Mouse (Mus musculus) common myeloid progenitor, adult 5-6 weeks (primary cell): ENCODE measurements around the gene Nos1. TPM values are rescaled to one million over a fixed set of nuclear protein-coding genes. Genes with fewer than 3 reads are reported as not detected.

Source experiments
- ATAC-seq: replicated peaks from 2 replicates; pipeline ENCODE4 v1.8.0; 2016; ENCODE audit warnings: low read depth, mild to moderate bottlenecking, moderate TSS enrichment, inconsistent platforms; ENCODE audit not compliant: poor library complexity, severe bottlenecking
- total RNA-seq: library from RNA; stranded (forward); fragments of 200-1000, 187-1606 nt; gene quantifications from 2 replicates; pipeline ENCODE4 v1.2.3, GENCODE M21; 2017

Nos1 gene
- not detected in 2 replicates for total RNA-seq

DNA sequence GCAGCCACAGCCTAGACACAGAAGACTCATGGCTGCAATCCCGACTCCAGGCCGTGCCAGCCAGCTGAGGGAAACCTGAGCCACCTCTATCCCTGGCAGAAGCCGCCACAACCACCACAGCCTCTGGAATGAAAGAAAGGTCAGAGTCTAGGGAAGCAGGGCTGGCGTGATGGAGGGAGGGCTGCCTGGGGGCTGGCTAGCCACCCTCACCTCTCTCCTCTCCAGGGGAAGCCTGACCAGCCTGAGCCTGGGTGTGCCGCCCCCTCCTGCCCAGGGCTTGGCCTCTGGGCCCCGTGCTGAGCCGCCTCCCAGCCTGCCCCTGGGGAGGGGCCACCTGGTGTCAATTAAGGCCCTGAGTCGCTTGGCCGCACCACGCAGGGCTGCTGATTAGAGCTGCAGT is at the start of gene Nos1:
Gene Nos1, plus strand, starts transcription at position 352 of the 400 bp plus-strand sequence.
- ATAC-seq: no peak

DNA sequence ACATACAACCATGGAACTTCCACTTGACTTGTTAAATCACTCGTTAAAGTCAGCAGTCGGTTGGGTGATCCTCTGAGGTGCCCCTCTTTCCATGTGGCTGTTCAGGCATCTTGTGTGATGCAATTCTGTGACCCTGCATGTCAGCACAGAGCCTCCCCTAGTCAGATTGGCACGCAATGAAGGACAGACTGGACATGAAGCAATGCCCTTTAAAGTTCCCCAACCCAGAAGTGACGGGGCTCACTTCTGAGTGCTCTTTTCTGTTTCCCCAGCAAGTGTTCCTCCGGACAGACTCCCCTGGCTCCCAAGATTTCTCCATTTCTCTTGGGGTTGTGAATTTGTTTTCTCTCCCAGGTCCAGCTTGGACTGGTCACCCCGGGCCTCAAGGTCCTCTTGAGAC is 49.5 kb upstream of the Nos1 start:
- ATAC-seq: no peak

DNA sequence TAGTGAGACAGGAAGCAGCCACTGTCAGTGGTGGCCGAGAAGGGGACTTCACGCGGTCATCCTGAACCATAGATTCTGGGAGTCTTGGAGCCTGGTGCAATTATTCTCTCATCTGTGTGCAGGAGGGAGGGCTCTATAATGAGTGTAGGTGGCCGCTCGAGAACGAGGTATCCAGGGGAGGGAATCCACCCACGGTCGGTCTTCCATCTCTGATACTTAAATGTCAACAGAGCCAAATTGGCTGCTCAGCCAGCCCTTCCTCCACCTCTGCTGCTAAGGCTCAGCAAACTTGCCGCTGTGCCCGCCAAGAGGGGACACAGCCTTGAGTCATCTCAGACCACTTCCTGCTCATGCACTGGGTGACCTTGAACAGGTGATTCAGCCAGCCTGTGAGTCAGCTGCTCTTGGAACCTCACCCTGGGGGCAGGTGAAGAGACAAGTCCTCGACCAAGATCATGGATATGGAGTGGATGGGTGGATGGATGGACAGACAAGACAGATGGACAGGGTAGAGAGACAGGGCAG is 36.1 kb upstream of the Nos1 start:
- ATAC-seq: no peak

DNA sequence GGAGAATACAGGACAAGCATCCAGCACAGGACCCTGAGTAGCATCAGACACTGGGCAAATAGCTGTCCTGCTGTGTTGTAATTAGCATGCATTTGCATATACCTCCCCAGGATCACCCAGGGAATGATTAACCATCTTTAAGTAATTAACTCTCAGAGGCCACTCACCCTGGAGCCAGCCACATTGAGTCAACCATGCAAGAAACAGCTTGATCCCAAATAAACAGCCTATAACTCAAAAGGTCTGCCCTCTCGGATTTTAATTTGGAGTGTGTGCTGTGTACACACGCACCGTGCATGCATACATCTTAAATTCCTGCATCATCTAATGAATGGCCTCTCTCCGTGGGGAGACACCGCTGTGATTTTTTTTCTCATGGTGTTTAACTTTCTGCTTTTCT is 31.5 kb upstream of the Nos1 start:
- ATAC-seq: no peak

DNA sequence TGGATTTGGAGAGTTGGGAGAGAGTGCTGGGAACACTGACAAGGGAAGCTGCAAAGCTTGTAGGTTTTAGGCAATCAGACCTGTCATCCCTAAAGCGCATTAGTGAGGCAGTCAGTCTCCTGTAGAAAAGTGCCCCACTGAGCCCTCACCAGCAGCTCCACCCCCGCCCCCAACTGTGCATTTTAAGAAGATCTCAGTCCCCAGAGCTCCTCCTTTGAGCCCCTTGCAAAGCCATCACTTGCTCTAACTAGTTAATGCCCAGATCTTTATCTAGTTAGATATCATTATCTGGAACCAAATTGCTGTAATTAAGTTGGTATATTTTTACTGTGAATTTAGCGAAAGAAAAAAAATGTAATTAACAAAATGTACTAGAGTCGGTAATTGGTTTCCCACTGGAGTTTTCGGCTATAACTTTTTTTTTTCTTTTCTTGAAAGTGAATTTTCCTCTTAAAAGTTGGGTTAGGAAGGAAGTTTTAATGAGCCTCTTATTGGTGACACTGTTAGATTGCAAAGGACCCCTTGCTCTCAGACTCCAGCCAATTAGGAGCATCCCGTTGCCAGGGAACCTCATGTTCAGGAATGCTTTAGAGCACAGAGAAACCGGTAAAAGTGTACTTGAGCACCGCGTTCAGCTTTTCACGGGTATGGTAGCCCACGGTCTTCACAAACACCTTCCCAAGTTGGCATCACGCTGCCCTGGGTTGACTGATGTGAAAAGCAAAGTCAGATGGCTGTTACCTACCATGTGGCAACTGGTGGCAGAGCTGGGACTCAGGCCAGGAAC is 22.9 kb upstream of the Nos1 start:
- no peak for ATAC-seq

DNA sequence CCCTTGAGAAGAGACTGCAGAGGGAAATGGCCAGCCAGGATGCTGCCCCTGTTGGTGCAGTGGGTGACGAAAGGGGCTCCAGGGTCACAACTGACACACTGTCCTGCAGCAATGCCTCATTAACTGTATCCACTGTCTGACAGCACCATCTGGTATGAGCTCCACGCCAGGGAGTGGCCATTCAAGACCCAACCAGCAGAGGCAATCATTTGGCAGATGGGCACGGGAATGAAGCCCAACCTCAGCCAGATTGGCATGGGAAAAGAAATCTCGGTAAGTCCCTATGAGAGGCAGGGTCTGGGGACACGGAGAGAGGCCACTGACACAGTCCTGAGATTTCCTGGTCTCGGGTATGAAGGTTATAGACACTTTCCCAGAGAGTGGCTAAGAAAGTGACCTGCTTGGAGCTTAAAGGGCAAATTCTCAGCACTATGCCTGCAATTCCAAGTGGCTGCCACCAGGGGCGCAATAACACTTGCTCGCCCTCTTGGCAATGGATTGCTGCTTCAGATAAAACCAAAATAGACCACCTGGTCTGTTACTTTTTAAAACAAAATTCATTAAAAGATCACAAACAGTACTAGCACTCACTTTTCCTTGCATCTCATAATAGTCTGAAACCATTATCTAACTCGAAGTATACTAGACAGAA is 19.5 kb upstream of the Nos1 start:
- ATAC-seq: no peak

DNA sequence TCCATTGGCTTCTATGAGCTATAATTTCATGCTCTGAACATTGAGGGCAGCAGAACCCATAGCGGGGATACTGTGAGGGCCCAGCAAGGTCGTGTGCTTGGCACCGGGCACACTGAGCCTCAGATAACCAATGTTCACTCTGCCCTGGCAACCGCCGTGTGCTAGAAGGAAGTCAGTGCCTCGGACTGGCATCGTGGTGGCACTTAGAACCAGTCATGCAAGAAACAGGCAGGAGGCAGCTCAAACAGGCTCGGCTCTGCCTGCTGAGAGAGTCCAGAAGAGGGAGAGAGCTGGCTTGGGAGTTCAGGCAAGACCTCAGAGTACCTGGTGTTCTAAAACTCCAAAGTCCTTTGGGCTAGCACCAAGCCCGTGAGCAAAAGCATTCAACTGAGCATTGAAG is 16.3 kb upstream of the Nos1 start:
- ATAC-seq: no peak

DNA sequence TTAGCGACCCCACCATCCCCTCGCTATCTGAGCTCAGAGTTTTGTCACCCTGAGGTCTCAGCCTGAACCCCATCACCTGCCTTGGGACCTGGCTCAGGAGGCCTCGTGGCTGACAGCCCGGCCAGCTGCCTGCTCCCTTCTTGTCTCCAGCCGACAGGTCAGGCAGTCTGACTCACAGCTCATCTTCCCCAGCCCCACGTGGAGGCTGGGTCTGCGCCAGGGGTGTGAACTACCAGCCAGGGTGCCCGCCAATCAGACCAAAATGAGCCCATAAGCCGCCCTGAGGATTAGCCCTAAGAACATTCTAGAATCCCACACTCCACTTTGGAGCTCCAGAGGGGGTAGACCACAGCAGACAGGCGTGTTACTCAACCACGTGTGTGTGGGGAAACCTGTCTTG is 1.7 kb upstream of the Nos1 start:
- no peak for ATAC-seq

DNA sequence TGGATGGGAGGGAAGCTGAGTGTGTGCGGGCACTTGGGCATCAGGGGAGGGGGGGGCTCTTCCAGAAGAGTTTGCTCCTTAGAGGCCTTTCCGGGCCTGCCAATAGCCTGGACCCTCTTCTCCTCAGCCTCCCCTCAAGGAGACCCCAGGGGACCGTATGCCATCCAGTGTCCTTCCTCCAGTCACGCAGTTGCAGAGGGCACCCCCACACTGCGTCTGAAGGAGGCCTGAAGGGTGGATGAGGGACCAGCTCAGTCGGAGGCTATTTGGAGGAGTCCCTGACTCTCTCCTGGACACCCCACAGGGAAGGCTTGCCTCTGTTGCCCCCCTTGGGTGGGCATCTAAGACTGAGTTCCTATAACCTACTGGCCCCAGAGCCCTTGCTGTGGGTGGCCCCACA is 346 bp downstream of the Nos1 start:
- ATAC-seq: no peak

DNA sequence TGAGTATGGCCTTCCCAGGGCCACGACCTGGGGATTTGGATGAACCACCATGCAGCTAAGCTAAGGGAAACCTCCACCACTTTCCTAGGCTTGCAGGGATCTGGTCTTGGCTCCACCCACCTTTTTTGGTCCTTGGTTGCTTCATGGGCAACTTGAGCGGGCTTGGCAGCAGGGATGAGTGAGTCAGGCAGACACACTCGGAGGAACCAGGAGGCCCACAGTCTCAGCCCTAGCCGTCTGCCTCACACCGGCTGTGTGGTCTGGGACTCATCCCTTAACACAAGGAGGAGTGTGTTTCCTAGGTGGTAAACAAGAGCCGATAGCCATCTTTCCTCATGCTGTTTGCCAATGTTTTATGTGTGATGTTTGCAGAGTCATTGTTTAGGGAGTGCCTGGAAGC is 9.2 kb downstream of the Nos1 start:
- ATAC-seq: no peak

DNA sequence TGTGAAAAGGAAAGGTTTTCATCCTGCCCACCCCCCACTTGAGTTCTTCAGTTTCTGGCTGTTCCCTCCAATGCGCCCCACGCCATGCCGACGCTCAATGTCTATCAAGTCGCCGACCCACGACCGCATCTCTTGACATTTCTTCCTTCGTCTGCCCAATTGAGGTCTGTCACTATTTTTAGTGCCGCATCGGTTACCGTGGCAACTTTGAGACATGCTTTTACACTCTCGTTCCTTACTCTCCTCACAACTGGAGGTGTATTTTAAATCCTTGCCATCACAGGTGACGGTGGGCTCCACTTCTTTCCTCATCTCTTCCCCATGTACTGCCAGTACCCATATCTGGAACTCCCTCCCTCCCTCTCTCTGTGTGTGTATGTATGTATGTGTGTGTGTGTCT is 11.0 kb downstream of the Nos1 start:
- no peak for ATAC-seq

DNA sequence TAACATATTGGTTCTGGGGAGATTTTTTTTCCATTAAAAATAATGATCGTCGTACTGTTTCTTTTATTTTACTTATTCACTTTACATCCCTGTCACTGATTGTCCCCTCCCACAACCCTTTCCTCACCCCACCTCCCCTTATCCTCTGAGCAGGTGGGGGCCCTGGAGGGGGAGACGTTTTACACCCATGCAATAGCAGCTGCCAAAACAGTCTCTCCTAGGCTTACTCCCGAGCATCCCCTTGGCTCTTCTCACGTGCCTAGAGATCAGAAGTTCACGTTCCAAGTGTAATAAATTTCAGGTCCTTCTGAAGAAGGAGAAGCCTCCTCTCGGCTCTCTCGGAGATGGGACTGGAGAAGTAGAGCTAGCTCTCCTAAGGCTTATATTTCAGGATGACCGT is 20.0 kb downstream of the Nos1 start:
- ATAC-seq: no peak

DNA sequence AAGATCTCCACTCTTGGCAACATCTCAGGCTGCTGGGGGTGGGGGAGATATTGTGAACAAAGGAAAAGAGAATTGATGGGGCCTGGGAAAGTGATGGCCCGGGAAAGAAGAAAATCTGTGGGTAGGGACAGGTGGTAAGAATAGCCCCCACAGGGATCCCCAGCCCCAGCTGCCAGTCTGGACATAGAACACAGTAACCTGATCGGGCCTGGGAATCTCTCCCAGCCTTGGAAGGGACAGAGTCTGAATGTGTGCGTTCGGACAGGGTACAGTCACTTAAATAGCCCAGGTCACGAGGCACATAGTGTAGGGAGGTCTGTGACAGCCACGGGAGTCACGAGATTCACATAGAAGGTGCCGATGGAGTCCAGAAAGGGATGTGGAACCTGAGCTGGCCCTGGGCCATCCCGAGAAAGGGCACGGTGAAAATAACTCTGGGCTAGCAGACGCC is 21.3 kb downstream of the Nos1 start:
- ATAC-seq: no peak

DNA sequence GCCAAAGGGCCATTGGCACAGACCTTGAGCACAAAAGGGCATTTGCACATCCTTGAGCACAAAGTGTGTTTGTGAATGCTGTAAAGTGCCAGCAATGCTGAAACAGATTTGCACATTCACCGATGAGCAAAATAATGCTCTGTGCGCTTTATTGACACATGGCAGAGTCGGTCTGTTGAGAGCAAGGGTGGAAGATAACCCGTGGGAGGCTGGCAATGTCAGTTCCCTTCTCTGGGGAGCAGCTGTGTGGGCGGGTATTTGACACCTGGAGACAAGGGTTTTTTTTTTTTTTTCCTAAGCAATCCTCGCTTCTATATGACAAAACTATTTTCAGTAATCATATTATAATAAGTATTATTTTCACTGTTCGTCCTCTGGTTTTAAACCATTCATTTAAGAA is 22.7 kb downstream of the Nos1 start:
- no peak for ATAC-seq

DNA sequence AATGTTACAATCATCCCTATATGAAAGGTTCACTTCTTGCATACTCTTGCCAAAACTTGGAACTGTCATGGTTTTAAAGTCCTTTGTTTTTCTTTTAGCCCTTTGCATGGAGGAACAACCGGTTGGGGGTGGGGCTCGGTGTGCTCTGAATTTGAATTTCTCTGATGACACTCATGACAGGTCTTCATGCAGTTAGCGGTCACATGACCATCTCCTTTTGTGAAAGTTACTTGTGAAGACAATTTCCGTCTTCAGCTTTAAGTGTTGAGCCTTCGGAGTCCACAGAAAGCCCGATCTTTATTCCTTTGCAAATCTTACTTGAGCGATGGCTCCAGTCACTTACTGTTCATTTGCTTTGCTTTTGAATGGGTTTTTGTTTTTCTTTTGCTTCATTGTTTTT is 30.1 kb downstream of the Nos1 start:
- no peak for ATAC-seq

DNA sequence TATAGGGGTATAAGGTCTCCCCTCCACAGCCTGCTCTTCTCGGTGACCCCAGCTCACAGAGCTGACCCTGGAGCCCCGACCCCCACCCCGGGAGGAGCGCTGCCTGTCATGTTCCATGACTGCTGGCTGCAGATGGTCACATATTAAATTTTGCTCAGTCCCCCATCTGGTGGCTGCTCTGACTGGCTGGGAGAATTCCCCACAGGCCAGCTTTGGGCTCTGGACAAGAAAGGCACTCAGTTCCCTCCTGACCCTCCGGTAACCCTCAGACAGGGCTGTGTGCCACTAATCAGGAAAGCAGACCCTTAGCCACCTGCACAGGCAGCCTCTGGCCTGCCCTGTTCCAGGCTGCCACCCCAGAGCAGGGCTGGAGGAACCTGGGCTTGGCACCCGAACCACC is 38.0 kb downstream of the Nos1 start:
- no peak for ATAC-seq

DNA sequence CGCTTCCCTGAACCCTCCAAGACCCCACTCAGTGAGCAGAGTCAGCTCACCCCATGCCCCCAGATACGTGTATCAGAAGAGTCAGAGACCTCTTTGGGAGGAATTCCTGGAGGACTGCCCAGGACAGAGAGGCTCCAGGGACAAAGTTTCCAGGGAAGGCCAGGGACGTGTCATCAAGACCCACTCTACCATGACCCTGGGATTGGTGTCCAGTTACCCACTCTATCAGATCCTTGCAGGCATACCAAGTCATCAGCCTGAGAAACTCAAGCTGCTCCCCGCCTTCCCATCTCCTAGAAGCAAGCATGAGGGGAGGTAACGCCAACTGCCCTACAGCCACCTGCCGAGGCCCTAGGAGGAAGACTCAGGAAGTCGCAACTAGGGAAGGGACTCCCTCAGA is 39.6 kb downstream of the Nos1 start:
- no peak for ATAC-seq

DNA sequence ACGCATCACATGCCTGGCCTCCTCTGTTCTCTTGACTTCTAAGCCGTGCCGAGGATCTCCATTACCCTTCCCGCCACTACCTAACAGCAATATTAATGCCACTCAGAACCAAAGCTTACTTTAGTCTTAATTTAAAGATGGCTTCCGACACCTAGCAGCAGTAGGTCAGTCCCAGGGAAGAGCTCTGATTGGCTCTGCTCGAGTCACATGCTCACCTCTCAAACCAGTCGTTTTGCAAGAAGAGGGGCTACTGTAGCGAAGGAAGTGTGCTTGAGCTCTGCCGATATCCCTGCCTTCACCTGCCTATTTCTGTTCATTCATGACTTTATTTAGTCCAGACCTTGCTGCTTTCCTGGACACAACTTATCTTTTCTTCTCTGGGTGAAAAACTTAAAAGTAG is 43.0 kb downstream of the Nos1 start:
- ATAC-seq: no peak

DNA sequence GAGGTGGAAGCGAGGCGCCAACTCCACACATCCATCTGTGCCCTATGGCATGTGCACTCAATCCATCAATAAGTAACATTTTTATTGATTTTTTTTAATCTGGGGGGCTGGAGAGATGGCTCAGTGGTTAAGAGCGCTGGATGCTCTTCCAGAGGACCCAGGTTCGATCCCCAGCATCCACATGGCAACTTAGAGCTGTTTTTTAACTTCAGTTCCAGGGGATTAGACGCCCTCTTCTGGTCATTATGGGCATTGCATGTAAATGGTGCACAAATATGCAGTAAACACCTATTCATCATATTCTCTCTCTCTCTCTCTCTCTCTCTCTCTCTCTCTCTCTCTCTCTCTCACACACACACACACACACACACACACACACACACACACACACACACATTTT is 43.7 kb downstream of the Nos1 start:
- no peak for ATAC-seq

DNA sequence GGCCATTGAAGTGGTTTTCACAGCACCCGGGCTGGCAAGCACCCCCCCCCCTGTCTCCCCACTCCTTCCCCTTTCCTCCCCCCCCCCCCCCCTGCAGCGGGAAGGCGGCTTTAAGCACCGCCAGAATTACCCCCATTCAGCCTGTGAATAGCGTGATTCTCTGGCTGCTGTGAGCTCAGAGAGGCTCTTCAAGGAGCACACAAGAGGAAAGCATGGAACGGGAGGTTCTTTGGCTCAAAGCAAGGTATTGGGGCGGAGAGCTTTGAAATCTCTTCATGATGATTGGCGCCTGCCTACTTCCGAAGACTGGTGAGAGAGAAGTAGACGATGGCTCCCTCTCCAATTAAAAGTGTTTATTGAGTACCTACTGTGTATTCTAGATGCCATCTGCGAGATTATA is 44.5 kb downstream of the Nos1 start:
- ATAC-seq: no peak

DNA sequence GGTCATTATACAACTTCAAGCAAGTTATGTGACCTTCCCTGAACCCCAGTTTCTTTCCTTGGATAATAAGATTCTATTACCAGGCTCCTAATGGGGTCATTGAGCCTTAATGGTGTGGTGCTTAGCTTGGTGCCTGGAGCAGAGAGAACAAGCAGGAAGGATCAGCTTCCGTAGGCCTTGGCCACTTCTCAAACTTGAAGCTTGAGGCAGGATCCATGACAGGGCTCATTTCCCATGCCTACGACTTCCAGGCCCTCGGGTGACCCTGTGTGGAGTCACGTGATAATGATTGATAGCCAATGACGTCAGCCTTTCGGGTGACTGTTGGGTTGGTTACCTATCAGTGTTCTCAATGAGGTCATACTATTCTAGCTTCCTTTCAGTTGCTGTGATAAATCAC is 46.5 kb downstream of the Nos1 start:
- ATAC-seq: no peak

DNA sequence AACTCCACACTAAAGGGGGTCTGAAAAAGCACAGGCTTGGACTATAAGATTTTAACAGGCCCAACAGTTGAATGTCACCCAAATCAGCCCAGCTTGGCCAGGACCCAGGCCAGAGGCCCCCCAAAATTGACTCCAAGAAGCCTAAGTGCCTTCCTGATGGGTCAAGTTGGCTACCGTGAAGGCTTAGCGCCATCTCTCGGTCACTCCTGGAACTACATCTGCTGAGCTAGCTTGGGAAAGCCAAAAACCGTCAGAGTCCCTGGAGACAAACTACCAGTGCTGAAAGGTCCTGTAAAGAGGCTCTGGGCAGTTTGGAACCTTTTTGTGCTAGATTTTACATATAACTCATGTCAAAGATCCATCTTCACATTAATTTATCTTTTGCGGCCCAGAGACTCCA is 56.1 kb downstream of the Nos1 start:
- 0 out of 2 replicates have a peak, but pooled peaks have one; percentile 47 for ATAC-seq
